Mouse (Mus musculus) left cerebral cortex, adult 11 months (tissue): ENCODE measurements around the gene Slc16a14.
"Not testable (repeated sequence)": the region's sequence is repeated elsewhere in the genome, so short reads cannot be mapped to it uniquely, and the experiment has no call there.

ENCODE experiments used
- DNase-seq: peaks from one replicate; pipeline ENCODE4 v3.0.0; 2022; ENCODE audit warnings: low spot score

Gene Slc16a14

DNA sequence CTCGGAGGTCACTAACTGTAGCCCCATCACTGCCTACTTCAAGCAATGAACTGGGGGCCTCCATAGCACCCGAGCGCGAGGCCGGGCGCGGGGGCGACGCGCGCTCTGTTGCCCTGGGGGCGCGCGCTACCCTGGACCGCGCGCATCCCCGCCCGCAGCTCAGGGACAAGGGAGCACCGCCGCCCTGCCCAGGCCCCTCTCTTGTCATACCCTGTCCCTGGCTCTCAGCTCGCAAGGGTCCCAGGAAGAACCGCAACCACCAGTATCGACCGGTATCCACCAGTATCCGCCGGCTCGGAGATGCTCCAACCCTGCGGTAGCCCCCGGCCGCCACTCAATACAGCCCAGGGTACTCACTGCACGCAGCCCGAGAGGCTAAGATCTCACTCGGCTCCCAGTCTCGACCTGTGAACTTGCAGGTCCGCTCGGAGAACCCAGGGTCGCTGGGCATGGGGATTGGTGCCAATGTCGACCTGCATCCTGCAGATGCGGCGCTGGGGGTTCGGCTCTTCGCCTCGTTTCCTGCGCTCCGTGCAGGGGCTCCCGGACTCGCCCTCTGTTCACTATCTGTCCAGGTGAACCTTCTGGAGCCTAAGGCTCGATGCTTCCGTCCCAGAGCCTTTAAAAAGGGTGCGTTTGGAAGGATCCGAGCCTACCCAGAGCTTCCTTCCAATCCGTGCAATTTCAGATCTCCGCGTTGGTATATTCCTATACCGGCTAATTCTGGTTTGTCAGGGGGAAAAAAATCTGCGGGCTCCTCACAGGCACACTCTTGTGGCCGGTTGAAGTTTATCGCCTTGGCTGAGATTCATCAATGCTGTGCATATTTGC, at the start of gene Slc16a14:
Gene Slc16a14, minus strand, starts transcription at position 632 of the 831 bp plus-strand sequence.
- peak; percentile 45 for DNase-seq

DNA sequence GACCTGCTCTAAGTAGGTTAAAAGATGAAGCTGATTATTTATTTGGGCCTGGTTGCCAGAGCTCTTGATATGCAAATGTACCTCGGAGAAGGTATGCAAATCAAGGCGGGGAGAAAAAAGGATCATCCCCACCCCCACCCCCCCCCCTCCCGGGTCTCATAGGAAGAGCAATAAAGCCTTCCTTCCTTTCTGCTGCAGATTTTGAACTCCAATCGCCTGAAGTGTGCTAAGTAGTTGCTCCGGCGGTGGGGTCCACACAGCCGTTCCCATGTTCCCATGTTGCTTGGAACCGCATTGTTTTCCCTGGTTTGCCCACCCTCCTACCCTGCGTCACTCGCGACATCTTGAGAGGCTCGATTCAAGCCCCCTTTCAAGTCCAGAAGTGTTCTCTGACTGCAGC, 26.8 kb upstream of the Slc16a14 start:
- DNase-seq, result not testable (repeated sequence)

DNA sequence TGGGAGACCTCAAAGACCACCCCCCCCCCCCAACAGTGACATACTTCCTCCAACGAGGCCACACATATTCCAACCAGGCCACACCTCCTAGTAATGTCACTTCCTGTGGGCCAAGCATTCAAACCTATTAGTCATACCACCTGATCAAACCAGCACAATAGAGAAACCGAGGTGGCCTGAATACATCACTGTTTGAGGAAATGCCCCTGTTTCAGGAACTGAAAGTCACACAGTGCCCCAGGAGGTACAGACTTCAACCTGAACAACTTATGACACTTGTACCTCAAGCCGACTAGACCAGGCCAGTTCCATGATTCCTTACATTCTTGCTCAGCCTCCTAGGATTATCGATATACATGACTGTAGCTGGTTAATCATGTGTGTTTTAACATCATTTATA, 22.8 kb upstream of the Slc16a14 start:
- DNase-seq, result not testable (repeated sequence)

DNA sequence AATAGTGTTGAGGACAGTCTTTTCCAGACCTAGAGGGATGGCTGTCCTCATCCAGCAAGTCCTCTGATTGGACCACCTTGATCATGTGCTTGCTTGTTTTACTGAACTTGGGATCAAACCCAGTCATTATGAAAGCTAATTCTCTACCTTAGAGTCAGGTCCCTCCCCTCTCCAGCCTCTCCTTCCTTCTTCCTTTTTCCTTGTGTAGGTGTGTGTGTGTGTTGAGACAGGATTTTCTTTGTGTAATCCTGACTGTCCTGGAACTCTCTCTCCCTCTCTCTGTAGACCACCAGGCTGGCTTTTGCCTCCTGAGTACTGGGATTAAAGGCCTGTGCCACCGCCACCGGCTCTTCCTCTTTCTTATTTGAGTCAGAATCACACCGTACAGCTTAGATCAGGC, 21.8 kb upstream of the Slc16a14 start:
- DNase-seq, result not testable (repeated sequence)

DNA sequence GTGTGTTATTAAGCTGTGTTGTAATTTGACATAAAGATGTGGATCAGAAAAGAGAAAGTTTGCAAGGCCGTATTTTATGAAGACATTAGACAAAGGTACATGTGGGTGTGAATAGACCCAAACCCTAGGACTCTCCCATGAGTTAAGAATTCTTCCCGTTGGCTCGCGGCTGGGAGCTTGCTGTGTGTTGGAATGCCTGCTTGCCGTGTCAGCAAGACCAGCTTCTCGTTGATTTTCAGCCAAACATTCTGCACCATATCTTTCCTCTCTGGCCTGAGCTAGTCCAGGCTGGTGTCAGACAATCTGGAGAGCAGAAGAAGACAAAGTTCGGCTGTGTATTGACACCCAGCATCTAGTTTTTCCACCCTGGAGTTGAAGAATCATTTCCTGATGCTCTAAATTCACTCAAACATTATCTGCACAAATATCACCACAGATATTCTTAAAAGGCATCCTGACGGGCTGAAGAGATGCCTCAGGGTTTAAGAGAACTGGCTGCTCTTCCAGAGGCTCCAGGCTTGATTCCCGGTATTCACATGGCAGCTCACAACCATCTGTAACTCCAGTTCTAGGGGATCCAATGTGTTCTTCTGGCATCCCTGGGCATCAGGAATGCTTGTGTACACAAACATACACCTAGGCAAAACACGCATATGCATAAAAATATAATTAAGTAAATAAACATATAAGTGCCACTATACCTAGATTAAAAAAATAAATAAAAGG, 17.7 kb upstream of the Slc16a14 start:
- no peak for DNase-seq

DNA sequence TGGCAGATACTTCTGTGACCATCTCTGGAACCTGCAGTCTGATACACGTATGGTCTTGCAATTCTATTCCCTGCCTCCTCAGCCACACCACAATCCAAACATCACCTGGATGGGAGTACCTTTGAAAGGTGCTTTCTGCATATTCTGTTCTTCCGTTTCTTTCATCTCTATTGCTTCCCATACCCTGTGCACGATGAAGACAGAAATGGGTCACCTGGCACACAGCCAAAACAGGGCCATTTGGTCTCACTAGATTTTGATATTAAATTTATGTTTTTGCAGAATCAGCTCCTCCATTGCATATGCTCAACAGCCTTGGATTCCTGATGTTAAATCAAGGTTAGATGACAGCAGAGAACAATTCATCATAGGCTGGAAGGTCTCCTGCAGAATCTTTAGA, 16.6 kb upstream of the Slc16a14 start:
- no peak for DNase-seq

DNA sequence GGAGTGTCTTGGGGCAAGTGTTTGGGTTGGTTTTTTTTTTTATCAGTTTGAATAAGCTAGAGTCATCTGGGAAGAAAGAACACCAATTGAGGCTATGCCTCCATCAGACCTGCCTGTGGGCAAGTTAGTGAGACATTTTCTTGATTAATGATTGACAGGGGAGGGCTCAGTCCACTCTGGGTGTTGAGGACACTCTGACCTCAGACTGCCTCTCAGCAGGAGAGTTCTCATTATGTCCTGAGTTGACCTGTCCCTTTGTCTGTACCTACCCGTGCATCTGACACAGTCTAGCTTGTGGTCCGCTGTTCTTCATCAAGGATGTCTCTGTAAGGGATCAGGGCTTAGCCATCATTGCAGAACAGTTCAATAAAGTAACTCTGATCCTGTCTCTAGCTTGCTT, 12.5 kb upstream of the Slc16a14 start:
- DNase-seq, result no peak

DNA sequence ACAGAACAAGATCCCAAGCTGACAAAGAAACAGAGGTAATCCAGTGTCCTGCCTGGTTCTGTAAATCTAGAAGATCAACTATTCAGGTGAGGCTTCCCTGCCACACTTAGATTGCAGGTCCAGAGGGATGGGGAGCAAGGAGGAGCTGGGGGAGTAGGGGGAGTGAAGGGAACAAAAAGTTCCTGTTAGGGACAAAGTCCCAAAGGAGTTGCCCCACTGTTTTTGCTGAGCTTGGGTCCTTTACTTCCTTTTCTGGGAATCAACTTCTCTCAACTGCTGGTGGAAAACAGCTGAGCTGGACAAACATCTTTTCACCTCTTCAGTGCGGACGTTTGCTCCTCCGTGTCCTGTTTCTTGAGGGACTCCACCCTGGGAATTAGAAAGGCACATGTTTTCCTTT, 11.0 kb upstream of the Slc16a14 start:
- no peak for DNase-seq

DNA sequence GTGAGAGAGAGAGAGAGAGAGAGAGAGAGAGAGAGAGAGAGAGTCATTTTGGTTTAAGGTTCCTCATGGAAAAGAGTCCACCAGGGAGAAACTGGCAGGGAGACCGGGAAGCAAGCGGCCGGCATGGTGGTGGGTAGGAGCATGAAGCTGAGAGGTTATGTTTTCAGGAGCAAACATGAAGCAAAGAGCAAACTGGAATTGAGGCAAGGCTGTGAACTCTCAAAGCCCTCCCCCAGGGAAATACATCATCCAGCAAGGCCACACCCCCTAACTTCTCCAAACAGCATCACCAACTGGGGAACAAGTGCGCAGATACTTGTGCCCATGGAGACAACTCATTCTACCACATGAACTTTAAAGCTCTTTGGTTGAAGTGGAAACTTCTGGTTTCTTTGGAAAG, 8.6 kb upstream of the Slc16a14 start:
- no peak for DNase-seq

DNA sequence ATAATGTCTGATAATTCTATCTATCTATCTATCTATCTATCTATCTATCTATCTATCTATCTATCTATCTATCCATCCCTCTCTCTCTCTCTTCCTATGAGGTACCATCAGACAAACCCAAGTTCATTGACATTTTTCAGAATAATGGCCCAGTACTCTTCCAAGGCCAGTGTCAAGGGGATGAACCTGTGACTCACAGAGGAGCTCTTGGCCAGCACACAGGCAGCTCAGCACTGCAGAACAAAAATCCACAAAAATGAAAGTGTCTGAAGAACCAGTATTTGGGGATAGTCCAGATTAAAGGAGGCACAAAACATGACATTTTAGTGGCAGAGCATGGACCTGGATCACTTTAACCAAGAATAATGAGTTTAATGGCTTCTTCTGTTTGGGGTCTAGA, 7.7 kb upstream of the Slc16a14 start:
- DNase-seq, result no peak

DNA sequence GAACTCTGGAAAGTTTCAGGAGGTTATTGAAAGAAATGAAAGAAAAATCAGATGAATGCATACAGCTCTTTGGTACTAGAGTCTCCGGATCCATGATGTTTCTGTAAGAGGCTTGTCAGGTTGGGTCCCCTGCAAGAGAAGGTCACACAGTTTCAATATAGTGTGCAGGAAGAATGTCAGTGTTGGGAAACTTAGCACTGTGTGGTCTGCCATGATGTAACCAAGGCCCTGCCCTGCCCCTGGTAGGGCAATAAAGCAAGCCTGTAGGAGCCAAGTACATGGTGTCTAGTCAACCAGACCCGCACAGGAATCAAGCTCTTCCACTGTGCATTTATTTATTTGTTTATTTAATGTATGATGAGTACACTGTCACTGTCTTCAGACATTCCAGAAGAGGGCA, 5.4 kb upstream of the Slc16a14 start:
- no peak for DNase-seq

DNA sequence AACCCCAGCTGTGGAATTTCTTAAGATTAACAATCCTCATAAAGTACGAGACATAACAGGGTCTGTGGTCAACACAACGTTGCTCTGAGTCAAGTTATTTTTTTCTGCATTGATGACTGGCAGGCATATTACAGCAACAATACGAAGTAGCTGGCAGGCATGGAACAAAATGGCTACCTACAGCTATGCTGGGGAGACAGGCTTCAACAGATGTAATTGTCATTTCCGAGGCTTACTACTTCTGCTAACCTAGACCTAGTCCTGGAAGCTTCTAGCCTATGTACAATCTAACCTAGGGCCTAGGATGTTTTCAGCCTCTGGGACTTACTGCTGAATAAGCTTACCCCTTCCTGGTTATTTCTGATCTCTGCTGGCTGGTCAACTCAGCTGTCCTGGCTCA, 4.5 kb upstream of the Slc16a14 start:
- no peak for DNase-seq

DNA sequence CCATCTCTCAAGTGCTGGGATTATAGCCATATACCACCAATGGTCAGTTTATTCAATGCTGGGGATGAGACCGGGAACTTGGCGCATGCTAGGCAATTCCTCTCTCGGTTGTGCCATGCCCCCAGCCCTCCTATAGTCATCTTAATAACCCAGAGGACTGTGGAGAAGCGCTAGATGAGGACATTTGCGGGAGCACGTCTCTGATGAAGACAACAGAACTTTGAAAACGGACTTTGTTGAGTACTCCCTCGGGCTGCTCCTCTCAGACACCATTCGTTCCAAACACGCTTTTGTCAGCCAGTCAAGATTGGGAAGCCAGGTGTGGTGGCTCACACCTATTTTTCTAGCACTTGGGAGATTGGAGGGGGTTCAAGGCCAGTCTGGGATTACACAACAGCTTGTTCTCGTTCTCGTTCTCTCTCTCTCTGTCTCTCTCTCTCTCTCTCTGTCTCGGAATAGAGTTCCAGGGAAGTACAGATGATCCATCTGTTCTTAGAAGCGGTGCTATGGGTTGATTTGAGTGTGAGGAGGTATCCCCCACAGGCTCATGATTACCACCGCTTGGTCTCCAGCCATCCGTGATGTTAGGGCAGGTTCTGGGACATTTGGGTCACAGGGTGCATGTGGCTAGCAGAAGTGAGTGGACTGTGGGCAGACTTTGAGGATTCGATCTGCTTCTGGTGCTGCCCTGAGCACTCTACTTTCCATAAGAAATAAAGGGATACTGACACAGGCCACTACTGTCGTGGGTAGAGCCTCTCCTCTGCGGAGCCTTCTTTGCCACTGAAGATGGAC, 2.0 kb upstream of the Slc16a14 start:
- DNase-seq, result no peak

DNA sequence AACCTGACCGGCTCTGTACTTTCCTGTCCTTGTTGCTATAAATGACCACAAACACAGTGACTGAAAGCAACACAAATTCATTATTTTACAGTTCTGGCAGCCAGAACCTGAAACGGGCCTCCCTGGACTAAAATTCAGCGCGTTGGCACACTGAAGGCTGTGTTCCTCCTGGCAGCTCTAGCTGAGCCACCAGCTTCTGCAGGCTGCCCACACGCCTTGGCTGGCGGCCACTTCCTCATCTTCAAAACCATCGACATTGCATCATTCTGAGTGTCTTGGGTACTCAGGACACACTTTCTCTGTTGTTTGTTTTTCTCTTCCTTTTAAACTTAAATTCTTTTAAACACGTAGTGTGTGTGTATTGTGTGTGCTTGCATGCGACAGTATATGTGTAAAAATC, 734 bp upstream of the Slc16a14 start:
- peak; percentile 71 for DNase-seq

DNA sequence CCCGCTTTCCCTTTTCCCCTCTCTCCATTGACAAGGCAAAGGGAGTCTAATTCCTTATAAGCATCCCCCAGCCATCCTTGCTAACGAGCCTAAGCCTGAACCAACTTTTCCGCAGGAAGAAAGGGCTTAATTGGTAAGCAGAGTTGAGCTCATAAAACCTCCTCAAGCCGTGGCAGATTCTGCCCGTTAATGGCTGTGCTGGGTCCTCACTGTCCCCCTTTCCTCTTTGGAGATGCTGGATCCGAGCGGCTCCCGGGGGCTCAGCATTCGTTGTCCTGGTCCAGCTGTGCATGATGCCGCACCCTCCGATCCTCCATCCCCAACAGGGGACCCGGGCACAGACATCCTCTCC, 807 bp downstream of the Slc16a14 start:
- no peak for DNase-seq

DNA sequence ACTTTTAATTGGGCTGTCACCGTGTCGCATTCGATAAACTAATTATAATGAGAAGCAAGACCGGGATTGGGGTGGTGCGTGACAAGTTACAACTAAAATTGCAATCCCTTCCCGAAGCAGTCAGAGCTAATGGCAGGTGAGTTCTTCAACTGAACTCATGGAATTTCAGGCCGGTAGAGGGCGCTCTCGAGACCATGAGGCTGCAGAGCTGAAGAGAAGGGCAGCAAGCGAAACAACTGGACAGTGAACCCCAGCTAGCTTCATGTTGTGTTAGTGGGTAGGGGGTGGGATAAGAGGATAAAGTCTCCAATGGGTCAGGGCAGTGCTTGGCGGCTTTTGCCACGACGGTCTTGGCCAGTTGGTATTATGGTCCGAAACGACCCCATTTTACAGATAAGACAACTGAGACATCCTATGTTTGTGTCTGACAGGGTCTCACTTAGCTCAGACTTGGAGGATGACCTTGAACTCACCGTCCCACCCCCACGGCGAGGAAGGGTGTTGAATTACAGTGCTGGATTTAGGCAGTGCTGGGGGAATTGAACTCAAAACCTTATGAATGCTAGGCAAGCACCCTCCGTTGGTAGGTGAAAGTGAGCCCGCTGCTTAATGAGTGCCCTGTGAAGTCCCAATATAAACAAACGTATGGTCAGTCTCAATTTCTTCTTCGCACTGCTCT, 1.3 kb downstream of the Slc16a14 start:
- peak; percentile 69 for DNase-seq

DNA sequence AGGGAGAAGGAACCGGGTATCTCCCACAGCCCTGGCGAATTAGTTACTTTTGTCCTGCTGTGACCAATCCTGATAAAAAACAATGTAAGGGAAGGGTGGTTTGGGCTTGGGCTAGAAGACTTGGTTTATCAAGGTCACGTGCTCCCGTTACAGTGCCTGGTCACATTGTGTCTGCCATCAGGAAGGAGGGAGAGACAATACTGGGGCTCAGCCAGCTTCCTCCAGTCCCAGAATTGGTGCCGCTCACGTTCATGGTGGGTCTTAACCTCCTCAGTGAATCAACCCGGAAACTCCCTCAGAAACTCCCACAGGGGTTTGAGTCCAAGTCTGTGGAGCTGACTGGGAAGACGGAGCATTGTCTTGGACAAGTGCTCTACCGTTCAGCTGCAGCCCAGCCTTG, 9.3 kb downstream of the Slc16a14 start:
- no peak for DNase-seq

DNA sequence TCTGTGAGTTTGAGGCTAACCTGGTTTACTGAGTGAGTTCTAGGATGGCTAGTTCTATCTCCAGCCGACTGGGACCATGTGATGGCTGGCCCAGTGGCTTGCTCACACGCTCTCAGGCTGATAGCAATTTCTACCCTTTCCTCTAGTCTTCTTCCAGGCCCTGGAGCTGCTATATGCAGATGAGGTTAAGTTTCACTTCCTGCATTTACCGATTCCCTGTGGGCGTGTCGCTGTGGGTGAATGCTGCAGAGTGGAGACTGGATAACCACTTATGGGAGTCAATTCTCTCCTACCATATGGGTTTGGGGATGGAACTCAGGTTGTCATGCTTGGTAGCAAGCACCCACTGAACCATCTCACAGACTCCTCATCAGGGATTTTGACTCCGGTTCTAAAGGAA, 10.8 kb downstream of the Slc16a14 start:
- no peak for DNase-seq

DNA sequence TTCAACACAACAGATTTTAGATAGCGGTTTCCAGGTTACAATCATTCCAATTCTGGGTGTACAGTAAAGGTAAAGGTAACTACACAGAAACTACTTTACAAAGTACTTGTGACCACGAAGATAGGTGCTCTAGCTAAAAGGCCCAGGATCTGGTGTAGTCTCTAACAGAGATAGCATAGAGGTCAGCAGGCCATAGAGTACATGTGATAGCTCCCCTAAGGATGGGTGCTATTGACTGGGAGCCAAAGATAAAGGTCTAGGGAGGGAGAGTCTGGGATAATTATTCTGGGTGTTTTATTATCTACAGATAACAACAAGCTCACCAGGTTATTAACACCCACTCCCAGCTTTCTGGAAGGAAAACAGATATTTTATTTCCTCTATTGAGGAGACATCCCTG, 11.5 kb downstream of the Slc16a14 start:
- DNase-seq, result no peak

DNA sequence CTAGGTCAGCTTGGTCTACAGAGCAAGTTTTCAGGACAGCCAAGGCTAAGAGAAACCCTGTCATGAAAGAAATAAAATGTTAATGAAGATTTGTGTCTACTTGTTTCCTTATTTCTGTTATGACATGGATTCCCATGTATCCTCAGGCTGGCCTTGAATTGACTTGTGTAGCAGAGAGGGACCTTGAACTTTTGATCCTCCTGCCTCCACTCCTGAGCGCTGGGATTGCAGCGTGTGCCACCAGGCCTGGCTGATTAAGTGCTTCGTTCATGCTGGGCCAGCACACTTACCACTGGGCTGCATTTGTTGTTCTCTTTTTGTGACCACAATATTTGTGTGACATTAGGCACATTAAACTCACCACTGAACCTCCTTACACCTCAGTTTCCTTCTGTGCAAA, 16.1 kb downstream of the Slc16a14 start:
- DNase-seq, result no peak

DNA sequence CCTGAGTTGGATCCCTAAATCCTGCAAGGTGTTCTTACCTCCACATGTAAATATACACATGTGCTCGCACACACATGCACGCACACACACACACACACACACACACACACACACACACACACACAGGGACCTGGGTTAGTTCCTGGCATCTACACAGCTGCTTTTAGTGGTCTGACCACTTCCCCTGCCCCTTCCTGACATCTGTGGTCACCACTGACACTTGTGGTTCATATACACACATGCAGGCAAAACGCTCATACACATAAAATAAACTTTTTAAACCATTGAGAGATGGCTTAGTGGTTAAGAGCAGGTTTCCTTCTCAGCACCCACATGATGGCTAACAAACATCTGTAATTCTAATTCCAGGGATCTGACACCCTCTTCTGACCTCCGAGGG, 19.9 kb downstream of the Slc16a14 start:
- no peak for DNase-seq

DNA sequence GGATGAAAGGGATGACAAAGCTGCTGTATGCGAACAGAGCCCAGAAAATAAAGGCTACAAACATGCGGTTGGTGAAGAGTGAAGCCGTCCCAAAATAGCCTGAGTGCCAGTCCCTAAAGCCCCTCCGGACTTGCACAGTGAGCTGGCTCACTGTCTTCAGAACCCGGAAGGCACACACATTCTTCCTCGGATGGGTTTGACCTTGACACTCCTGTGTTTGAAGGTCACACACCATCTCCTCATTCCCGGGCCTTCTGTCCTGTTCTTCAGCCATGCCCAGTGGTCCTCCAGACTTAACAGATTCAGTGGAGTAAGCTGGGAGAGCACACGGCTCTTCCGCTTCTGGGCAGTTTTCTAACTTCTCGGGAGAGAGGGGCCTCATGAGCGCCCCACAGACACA, 22.4 kb downstream of the Slc16a14 start:
- DNase-seq, result no peak
